Mouse (Mus musculus) adrenal gland, adult 8-10 months (tissue): Measurements from ENCODE around the gene Ppp4r4. TPM values are rescaled to one million over a fixed set of nuclear protein-coding genes. Genes with fewer than 3 reads are reported as not detected.
"Not testable (repeated sequence)": the region's sequence is repeated elsewhere in the genome, so short reads cannot be mapped to it uniquely, and the experiment has no call there.

ENCODE experiments used
- DNase-seq: peaks from one replicate; pipeline ENCODE4 v3.0.0; 2022
- total RNA-seq, 4 experiments: library from RNA; stranded (reverse); gene quantifications; 2 replicates each; pipeline ENCODE4 v1.2.4; 2022

The Ppp4r4 gene
- total RNA-seq = 10 to 100 TPM in 1 of 4 experiments, 1 to 10 TPM in 3; 4.0 to 11.1 (median 7.3) TPM

GRCm38 (mm10) chr12:103532020-103532648 lies at the start of gene Ppp4r4:
TSS of gene Ppp4r4 (plus strand) at chr12:103532283.
- DNase-seq = peak; percentile 91

- no peak for DNase-seq
These were observed 49.3 kb upstream of the Ppp4r4 start for GRCm38 (mm10) chr12:103482781-103483180.

GRCm38 (mm10) chr12:103484200-103484972 lies 47.7 kb upstream of the Ppp4r4 start:
- DNase-seq = not testable (repeated sequence)

- no peak for DNase-seq
These were observed 45.4 kb upstream of the Ppp4r4 start for GRCm38 (mm10) chr12:103486726-103487125.

- DNase-seq = no peak
These were observed 44.8 kb upstream of the Ppp4r4 start for GRCm38 (mm10) chr12:103487276-103487675.

- DNase-seq = no peak
These were observed 44.3 kb upstream of the Ppp4r4 start for GRCm38 (mm10) chr12:103487750-103488149.

- no peak for DNase-seq
These were observed 40.9 kb upstream of the Ppp4r4 start for GRCm38 (mm10) chr12:103491091-103491730.

GRCm38 (mm10) chr12:103492767-103493166 lies 39.3 kb upstream of the Ppp4r4 start:
- DNase-seq = peak; percentile 45

GRCm38 (mm10) chr12:103494486-103494885 lies 37.6 kb upstream of the Ppp4r4 start:
- DNase-seq = no peak

- no peak for DNase-seq
These were observed 33.3 kb upstream of the Ppp4r4 start for GRCm38 (mm10) chr12:103498768-103499167.

GRCm38 (mm10) chr12:103499261-103499660 lies 32.8 kb upstream of the Ppp4r4 start:
- DNase-seq = no peak

GRCm38 (mm10) chr12:103503300-103503699 lies 28.8 kb upstream of the Ppp4r4 start:
- no peak for DNase-seq

- no peak for DNase-seq
These were observed 27.7 kb upstream of the Ppp4r4 start for GRCm38 (mm10) chr12:103504402-103504801.

- DNase-seq = no peak
These were observed 23.7 kb upstream of the Ppp4r4 start for GRCm38 (mm10) chr12:103508346-103508745.

GRCm38 (mm10) chr12:103509893-103510292 lies 22.2 kb upstream of the Ppp4r4 start:
- DNase-seq = no peak

GRCm38 (mm10) chr12:103511586-103511985 lies 20.5 kb upstream of the Ppp4r4 start:
- no peak for DNase-seq

GRCm38 (mm10) chr12:103513039-103513438 lies 19.0 kb upstream of the Ppp4r4 start:
- no peak for DNase-seq

- no peak for DNase-seq
These were observed 18.6 kb upstream of the Ppp4r4 start for GRCm38 (mm10) chr12:103513451-103513871.

GRCm38 (mm10) chr12:103514354-103514753 lies 17.7 kb upstream of the Ppp4r4 start:
- no peak for DNase-seq

- no peak for DNase-seq
These were observed 16.4 kb upstream of the Ppp4r4 start for GRCm38 (mm10) chr12:103515638-103516037.

GRCm38 (mm10) chr12:103518640-103519039 lies 13.4 kb upstream of the Ppp4r4 start:
- DNase-seq = no peak

- no peak for DNase-seq
These were observed 1.5 kb upstream of the Ppp4r4 start for GRCm38 (mm10) chr12:103530596-103530995.

GRCm38 (mm10) chr12:103532649-103533395 lies 739 bp downstream of the Ppp4r4 start:
- DNase-seq = peak; percentile 30
